Mouse (Mus musculus) heart, postnatal 36 days (tissue): ENCODE measurements around the gene Cbarp. TPM values are rescaled to one million over a fixed set of nuclear protein-coding genes. Genes with fewer than 3 reads are reported as not detected.
A peak's percentile ranks its signal among the peaks of the same experiment; 100 is the strongest.

Experiments
- DNase-seq, 2 experiments: peaks; one replicate each; pipeline ENCODE4 v3.0.0; 2021 to 2022
- intact Hi-C: fragments of 180-260 bp; cut with DNase I; formaldehyde crosslinking; loops from one replicate; pipeline ENCODE4 v1.15.1; 2025
- total RNA-seq, 2 experiments: library from RNA; stranded (reverse); gene quantifications; 2 replicates each; pipeline ENCODE4 v1.2.3; 2021

Gene Cbarp
- total RNA-seq, 2 experiments from 2014 or later: 2.0 to 4.7 TPM

GRCm38 (mm10) chr10:80114341-80115284 is 26.0 kb downstream of the Cbarp start:
- peak; percentile 93 to 95 for DNase-seq
- intact Hi-C loops: loop anchor here (1.0 to 5.0 kb wide), 4 partner anchors 42 to 154 kb away; partner anchors contain the start of gene Wdr18

- DNase-seq: no peak
- intact Hi-C loops: no loop called here
These were observed 33.0 kb downstream of the Cbarp start for GRCm38 (mm10) chr10:80107678-80108077.

- no peak for DNase-seq
- intact Hi-C loops: no loop called here
These were observed 34.7 kb downstream of the Cbarp start for GRCm38 (mm10) chr10:80105926-80106325.

DNA sequence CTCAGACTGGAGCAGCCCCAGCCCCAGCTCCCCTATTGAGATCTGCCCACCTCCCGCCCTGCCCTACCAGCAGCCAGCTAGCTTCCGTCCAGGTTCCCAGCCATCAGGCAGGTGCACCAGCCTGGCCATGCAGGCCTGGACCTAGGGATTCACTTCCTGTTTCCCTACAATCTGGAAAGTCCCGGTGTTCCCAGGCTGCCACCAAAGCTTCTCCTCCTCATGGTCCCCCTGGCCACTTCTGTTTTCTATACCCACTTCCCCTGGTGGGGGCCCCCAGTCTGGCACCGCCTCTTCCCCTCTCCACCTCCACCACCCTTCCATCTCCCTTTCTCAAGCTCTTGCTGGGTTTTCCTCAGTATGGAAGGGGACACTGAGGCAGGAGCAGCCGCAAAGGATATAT is 35.2 kb downstream of the Cbarp start, which contains the start of gene Sbno2:
TSS of gene Sbno2 (minus strand) at position 112 of the 400 bp plus-strand sequence.
- DNase-seq: no peak
- intact Hi-C loops: no loop called here

DNA sequence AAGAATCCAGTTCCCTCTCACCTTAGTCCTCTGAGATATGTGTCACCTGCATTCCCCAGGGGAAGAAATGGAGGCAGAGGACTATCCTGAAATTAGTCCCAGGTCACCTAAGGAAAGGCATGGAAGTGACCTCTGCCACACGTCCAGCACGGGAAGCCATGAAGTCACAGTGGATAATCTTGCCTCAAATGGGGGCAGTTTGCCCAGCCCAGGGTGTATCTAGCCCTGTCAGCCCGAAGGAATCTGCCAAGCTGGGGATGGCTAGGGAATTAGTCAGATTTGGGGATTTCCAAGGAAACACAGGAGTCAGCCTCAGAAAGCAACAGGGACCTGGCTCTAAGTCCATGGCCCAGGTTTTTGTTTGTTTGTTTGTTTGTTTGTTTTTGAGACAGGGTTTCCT is 36.5 kb downstream of the Cbarp start:
- no peak for DNase-seq
- intact Hi-C loops: no loop called here

- DNase-seq: no peak
- intact Hi-C loops: loop anchor here (2.0 kb wide), 1 partner anchor 62 kb away; no protein-coding TSS in a partner anchor
These were observed 37.6 kb downstream of the Cbarp start for GRCm38 (mm10) chr10:80103032-80103431.

DNA sequence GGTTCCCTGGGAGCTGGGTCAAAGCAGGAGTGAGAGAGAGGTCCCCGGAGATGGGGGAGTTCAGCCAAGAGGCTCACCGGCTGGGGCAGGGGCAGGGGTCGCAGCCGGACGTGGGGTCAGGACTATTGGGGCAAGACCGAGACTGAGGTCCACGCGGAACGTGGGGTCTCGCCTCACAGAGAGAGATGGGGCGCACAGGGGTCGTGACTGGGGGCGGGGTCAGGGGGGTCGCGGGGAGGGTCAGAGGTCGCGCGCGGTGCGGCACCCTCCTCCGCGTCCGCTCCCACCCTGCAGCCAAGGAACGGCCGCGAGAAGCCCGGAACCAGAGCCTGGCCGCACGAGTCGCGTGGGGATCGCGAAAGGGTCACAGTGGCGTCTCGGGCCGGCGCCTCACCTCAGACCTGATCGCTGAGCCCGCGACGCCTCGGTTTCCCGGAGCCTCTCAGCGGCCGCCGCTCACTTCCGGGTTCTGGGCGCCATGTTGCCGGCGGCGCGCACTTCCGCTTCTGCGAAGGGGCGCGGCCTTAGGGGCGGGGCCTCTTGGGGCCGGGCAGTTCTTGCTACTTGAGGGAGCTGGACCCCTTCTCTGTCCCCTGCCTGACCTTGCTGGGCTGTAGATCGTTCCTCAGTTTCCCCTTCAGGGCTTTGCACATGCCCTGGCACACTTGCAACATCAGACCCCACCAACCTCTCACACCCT is 38.3 kb downstream of the Cbarp start:
- intact Hi-C loops: loop anchor here (2.0 kb wide), 1 partner anchor 62 kb away; no protein-coding TSS in a partner anchor

GRCm38 (mm10) chr10:80100982-80101381 is 39.7 kb downstream of the Cbarp start:
- intact Hi-C loops: no loop called here
- peak in 1 of 2 experiments; percentile 43 for DNase-seq

More for the DNA sequence above, 38.3 kb downstream of the Cbarp start:
- peak; percentile 90 to 91 for DNase-seq

GRCm38 (mm10) chr10:80098630-80099029 is 42.0 kb downstream of the Cbarp start:
- no peak for DNase-seq
- intact Hi-C loops: no loop called here

- DNase-seq: no peak
- intact Hi-C loops: no loop called here
These were observed 43.4 kb downstream of the Cbarp start for GRCm38 (mm10) chr10:80097275-80097674.

DNA sequence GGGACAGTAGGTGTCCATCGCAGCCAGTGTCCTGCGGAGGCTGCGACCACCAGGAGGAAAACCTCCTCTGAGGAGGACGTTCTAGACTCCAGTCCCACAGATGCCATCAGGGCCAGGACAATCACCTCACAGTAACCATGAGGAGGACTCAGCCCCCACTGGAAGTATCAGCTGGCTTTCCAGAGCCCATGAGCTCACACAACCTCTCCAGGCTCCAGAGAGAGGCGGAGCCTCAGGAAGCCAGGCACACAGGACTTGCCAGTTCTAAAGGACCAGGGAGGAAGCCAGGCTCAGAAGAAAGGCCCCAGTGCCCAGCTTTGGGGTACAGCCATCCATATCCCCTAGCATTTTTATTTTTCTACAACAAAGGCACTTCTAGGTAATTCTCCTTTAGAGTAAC is 45.1 kb downstream of the Cbarp start:
- intact Hi-C loops: no loop called here
- no peak for DNase-seq

GRCm38 (mm10) chr10:80094684-80095083 is 46.0 kb downstream of the Cbarp start:
- no peak for DNase-seq
- intact Hi-C loops: no loop called here

DNA sequence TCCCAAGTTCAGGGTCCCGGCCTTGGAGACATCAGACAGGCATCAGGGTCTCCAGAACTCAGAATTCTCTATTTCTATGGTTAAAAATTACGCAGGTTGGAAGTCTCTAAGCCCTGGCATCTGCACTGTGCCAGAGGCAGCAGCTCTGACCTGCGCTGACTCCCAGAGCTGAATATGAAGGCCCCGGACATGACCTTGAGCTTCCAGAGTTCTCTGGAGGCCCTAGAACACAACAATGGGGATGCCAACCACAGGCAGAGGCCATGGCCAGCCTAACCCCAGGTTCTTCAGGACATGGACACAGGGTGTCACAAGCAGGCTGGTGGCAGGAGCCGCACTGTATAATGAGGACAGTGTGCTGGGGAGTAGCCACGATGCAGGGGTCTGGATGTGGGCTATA is 46.5 kb downstream of the Cbarp start:
- DNase-seq: no peak
- intact Hi-C loops: no loop called here

- intact Hi-C loops: no loop called here
- no peak for DNase-seq
These were observed 47.9 kb downstream of the Cbarp start for GRCm38 (mm10) chr10:80092690-80093089.

GRCm38 (mm10) chr10:80091527-80091926 is 49.1 kb downstream of the Cbarp start:
- intact Hi-C loops: no loop called here
- DNase-seq: no peak

DNA sequence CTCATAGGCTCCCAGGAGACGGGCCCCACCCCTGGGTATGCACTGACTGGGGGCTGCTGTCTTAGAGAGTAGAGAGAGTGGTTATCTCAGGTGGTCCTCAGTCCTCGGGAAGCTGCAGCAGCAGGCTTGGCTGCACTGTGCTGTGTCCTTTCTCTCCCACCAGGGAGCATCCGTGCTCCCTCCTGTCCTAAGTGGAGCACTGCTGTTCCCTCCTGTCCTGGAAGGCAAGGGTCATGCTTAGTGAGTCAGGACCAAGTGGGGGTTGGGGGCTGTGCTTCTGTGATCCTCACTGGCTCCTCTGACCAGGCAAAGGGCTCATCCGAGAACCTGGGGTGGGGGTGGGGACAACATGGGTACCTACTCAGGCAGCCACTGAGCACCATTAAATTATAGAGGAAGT is 51.5 kb downstream of the Cbarp start:
- intact Hi-C loops: no loop called here

GRCm38 (mm10) chr10:80087483-80087882 is 53.2 kb downstream of the Cbarp start:
- no peak for DNase-seq
- intact Hi-C loops: no loop called here

More for the DNA sequence above, 51.5 kb downstream of the Cbarp start:
- no peak for DNase-seq

DNA sequence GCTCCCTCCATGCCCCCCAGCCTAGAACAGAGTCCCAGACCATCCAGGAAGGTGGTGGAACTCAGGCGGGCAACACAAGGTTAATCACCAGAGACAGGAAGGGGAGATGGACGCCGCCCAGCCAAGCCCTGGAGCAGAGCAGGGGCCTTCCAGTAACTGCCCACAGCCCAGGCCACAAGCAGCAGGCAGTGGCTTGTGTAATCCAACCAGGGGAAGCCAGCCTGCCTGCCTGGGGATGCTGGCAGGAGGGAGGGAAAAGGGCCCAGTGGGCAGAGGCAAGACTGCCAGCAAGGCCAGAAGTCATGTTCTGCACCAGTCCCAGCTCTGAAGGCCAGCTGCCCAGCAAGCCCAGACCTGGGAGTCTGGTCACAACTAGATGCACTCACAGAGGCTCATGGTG is 53.8 kb downstream of the Cbarp start:
- intact Hi-C loops: no loop called here
- DNase-seq: no peak

DNA sequence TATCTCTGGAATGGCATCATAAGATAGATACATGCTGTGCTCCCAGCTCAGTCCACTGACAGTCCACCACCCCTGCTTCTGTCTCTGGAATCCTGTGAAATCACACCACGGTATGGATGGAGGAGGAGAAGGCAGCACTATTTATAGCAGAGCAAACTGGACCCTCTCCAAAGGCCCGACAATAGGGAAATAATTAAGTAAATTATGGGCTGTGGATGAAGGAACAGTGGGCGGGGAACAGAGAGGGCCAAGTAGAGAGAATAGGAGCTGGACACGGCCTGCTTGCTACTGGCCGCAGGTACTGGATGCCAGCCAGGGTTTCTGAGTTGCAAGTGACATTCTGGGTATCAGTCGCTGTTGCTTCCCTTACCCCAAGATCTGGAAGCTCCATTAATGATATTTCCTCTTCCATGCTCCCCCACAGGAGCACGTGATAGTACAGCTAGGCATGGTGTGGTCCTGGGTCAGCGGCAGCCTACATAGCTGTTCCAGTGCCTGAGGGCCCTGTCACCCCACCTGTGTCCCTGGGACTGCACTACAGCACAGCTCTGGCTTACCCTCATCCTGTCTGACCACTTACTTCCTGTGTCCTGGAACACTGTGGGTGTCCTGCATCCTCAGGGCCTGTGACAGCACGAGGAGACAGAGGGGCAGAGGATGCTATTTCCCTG is 55.7 kb downstream of the Cbarp start:
- no peak for DNase-seq
- intact Hi-C loops: loop anchor here (2.0 kb wide), 1 partner anchor 24 kb away; no protein-coding TSS in a partner anchor

GRCm38 (mm10) chr10:80081075-80081474 is 59.6 kb downstream of the Cbarp start:
- DNase-seq: no peak
- intact Hi-C loops: no loop called here
